ENCODE assay signal across 14 mouse cellular contexts in the genomic region with DNA sequence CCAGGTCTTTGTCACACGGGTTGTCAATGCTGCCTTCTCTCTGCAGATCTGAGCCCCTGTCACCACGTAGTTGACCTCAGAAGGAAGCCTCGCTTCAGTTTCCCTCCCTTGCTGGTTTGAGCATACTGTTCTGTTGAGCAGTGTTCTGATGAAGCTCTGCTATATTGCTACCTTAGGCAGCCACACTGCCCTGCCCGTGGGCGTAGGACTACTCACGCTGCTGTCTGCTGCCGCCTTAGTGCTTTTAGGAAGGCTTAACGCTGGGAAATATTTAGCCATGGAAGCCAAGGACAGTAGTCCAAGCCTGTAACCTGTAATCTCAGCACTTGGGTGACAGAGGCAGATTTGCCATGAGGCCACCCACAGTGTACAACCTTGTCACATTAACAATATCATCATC.
"Had no signal": no experiment of that assay in that cellular context is flagged by ENCODE, and none has a peak within 500 bp of the region (broad histone marks: within the 10 kb centered on the region; RNA-seq: fewer than 3 reads in every experiment).

No protein-coding gene starts in this region.

- H3K36me3 ChIP-seq: liver, embryonic 12.5 days; midbrain, embryonic 13.5 days; midbrain, embryonic 15.5 days; neural tube, embryonic 12.5 days; stomach, embryonic 15.5 days had no signal

- H3K27me3 ChIP-seq: liver, embryonic 12.5 days; midbrain, embryonic 13.5 days; midbrain, embryonic 15.5 days; neural tube, embryonic 12.5 days; stomach, embryonic 15.5 days had no signal

- DNase-seq: lung, adult 18-20 months; lung, embryonic 14.5 days; lung, postnatal 10 days; lung, postnatal 4 days; thymus, adult 2 months; thymus, postnatal 25 days; thymus, postnatal 4 days had no signal

- H3K9me3 ChIP-seq: liver, embryonic 12.5 days; midbrain, embryonic 13.5 days; midbrain, embryonic 15.5 days; neural tube, embryonic 12.5 days; stomach, embryonic 15.5 days had no signal

- H3K4me1 ChIP-seq: midbrain, embryonic 13.5 days; midbrain, embryonic 15.5 days; neural tube, embryonic 12.5 days; stomach, embryonic 15.5 days had no signal

- H3K4me3 ChIP-seq: liver, embryonic 12.5 days; midbrain, embryonic 13.5 days; midbrain, embryonic 15.5 days; neural tube, embryonic 12.5 days; stomach, embryonic 15.5 days had no signal

- H3K27ac ChIP-seq: liver, embryonic 12.5 days; liver, embryonic 14.5 days; midbrain, embryonic 13.5 days; midbrain, embryonic 15.5 days; neural tube, embryonic 12.5 days; stomach, embryonic 15.5 days; stomach, postnatal 0 days had no signal
